Mouse (Mus musculus) heart, postnatal 25 days (tissue): ENCODE data around the gene Cyth3. TPM values are rescaled to one million over a fixed set of nuclear protein-coding genes. Genes with fewer than 3 reads are reported as not detected.

Experiments used
- DNase-seq: peaks from one replicate; pipeline ENCODE4 v3.0.0; 2022; ENCODE audit warnings: low spot score
- intact Hi-C: fragments of 180-260 bp; cut with DNase I; formaldehyde crosslinking; loops from one replicate; pipeline ENCODE4 v1.15.1; 2025
- total RNA-seq, 2 experiments: library from RNA; stranded (reverse); gene quantifications; 2 replicates each; pipeline ENCODE4 v1.2.3; 2021

Gene Cyth3
- 10 to 100 TPM; 43.8 to 44.9 TPM for total RNA-seq

DNA sequence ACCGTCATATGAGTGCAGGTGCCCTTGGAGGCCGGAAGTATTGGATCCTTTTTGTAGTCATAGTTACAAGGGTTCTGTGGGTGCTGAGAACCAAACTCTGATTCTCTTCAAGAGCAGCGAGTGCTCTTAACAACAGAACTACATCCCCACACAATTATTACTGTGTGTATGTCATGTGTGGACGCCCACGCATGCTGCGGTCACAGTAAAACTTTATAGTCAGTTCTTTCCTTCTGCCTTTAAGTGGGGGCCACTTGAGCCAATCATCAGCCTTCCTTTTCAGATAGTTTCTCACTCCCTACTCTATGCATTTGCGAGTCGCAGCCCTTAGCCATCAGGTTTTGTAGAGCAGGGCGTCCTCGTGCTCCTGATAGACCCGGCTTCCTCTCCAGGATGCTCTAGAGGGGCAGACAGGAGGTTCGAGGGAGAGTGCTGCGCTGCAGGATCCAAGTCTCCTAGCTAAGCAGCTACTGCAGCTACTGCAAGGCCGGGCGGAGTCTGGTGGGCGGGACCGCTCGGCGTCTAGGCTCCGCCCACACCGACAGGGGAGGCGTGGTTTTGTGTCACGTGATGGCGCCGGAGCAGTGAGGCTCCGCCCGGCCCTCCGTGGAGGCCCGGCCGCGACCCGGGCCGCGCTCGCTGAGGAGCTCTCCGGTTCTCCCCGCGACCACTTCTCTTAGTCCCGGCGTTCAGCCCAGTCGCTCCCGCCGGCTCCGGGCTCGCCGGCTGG lies at the start of gene Cyth3:
Gene Cyth3, plus strand, starts transcription at position 555 of the 730 bp plus-strand sequence.
- intact Hi-C loops: loop anchor here (2.0 to 5.0 kb wide), 4 partner anchors 15 to 85 kb away; no protein-coding TSS in a partner anchor
- DNase-seq: peak; percentile 93

DNA sequence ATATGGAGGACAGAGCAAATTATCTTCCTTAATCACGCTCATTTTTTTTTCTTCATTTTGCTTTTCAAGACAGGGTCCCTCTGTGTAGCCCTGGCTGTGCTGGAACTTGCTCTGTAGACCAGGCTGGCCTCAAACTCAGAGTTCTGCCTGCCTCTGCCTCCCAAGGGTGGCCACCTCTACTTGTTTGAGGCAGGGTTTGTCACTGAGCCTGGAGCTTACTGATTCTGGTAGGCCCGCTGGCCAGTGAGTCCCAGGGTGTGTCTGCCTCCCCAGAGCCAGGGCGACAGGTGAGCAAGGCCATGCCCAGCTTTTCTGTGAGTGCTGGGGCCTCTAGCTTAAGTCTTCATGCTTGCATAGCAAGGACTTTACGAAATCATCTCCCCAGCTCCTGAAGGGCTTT lies 49.2 kb upstream of the Cyth3 start:
- no peak for DNase-seq
- intact Hi-C loops: loop anchor here (5.0 kb wide), 1 partner anchor 49 kb away; the partner anchor contains the start of gene Cyth3

DNA sequence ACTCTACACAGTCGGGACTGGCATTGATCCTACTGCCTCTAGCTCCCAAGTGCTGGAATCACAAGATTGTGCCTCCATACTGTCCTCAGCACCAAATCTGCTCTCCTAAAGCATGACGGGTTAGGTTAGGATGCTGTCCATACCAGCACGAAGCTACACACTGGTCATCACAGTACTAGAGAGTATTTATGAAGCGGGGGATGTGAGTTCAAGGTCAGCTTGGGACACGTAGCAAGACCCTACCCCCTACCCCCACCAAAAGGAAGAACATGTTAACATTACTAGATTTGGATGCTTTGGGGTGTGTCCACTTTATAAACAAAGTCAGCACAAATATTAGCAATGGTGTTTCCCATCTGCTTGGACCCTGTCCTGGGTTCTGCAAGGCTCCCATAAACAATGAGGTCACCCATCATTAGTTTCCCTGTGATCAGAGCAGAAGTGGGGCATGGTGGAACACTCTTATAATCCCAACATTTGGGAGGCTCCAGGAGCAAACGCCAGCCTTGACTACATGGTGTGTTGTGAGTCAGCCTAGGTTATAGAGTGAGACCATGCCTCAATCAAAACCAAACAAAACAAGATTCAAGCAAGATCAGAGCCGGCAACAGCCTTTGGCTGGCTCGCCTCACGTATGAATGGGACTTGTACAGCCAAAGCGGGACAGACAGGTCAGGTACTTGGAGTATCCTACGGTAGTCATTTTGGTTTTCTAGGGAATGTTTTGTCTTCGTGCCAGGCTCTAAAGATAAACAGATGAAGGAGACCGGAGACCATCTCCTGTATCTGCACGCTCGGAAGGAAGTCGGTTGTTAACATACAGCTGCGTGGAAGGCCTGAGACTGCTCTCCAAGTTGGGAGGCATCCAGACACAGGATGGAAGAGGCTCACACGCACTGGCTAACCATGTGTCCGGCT lies 47.7 kb upstream of the Cyth3 start:
- no peak for DNase-seq
- intact Hi-C loops: loop anchor here (5.0 kb wide), 1 partner anchor 48 kb away; the partner anchor contains the start of gene Cyth3

DNA sequence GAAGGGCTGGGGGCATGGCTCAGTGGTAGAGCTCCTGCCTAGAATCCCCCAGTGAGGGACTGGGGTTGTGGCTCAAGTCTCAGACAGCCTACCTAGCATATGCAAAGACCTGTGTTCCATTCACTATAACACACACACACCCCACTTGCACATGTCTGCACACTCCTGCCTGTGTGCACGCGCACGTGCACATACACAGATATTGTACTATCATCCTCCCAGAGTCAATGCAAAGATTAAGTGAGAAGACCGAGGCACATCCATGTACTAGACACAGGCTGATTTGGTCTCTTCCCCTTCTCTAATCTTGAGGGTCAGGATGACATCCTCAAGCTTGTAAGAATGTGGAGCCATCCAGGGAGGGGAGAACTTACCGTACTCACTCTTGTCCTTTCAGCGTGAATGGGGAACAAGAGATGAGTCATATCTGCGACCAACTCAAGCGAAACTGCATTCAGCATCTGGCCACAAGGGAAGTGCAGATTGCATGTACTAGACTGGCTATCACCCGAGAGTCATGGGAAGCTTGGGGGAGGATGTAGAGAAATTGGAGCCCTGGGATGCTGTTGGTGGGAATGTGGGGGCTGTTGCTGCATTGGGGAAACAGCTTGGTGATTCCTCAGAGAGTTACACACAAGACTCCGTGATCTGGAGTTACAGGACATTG lies 42.6 kb upstream of the Cyth3 start:
- intact Hi-C loops: no loop called here
- peak; percentile 33 for DNase-seq

DNA sequence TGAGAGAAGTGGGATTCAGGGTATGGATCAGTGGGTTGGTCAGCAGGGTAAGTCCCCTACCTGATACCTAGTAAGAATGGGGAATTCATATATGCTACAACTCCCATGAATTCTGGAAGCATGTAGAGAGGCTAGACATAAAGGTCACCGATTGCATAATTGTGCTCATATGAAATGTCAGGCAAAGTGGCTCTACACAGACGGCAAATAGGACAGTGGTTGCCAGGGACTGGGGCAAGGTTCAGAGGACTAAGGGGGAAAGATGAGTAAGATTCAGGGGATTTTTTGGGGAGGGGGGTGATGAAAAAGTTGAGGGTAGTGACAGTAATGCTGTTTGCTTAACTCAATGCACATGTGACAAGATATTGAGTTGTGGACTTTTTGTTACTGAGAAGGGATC lies 41.3 kb upstream of the Cyth3 start:
- DNase-seq: no peak
- intact Hi-C loops: no loop called here

DNA sequence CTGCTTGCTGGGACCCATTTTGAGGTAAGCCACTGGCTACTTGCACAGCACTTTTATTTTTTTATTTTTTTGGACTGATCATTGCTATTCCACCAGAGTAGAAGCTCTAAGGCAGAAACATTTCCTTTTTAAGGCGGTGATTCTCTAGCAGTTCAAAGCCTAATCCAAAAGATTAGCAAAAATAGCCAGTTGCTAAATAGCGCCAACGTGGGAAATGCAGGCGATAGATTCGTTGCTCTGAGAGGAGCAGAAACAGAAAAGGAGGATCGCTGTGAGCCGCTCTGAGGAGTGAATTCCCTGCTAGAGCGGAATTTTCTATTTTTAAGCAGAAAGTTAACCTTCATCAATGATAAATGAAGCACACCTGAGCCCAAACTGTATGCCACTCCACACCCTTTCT lies 40.4 kb upstream of the Cyth3 start:
- DNase-seq: no peak

DNA sequence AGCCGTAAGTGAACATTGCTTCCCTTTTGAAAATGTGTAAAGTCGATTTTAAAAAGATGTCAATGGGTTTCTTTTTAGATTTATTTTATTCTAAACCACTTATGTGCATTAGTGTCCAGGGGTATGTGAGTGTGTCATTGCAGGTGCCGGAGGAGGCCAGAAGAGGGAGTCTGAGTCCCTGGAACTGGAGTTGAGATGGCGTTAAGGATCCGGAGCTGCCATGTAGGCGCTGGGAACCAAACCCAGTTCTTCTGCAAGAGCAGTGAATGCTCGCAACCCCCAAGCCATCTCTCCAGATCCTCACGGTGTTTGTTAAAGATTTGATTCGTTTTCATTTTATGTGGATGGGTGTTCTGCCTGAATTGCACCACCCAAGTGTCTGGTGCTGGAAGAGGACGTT lies 39.2 kb upstream of the Cyth3 start:
- no peak for DNase-seq
- intact Hi-C loops: no loop called here

More for the DNA sequence above, 40.4 kb upstream of the Cyth3 start:
- intact Hi-C loops: no loop called here

DNA sequence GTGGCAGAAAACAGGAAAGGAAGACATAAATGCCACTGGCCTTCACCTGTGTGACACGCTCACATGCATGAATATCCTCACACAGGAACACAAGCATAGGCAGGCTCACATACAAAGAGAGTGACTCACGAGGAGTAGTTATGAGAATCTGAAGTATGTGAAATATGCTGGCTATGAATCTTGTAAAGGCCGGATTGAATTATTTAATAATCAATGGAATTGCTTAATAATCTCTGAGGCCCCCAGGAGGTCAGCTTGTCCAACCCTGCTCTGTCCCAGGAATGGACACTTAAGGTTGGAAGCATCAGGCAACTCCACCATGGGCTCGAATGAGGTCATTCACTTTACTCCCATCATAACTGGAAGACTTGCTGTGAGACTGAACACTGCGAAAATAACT lies 37.3 kb upstream of the Cyth3 start:
- intact Hi-C loops: no loop called here
- no peak for DNase-seq

DNA sequence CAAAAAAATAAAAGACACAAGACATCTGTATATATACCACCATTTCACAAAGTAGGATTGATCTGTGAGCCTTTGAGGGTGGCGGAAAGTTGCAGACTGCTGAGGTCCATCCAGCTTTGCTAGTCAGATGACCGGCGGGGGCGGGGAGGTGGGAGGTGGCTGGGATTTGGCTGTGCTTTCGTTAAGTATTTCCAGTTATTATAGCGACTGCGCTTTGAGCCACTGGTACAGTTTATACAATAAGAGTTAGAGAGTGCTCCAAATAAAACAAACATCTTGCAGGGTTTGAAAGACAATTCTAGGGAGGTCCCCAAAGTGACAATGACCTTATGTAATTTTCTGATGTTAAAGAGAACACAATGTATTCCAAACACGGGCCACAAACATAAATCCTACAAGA lies 35.9 kb upstream of the Cyth3 start:
- DNase-seq: no peak
- intact Hi-C loops: no loop called here

DNA sequence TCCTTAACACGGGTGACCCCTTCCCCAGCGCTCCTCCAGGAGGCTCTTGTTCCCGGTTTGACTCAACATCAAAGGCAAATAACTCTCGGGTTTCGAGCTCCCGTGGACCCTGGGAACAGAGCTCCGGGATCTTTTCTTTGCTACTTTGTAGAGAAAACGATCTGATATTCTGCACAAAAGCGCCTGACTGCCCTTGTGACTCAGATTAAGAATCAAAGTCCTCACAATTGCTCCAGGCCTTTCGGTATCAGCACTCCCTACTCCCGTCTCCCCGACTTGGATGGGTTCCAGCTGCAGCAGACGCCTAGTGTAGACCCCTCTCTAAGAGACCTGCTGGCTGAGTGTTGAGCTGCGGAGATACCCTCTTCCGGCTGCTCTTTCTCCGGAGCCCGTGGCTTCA lies 33.1 kb upstream of the Cyth3 start:
- intact Hi-C loops: no loop called here
- DNase-seq: no peak

DNA sequence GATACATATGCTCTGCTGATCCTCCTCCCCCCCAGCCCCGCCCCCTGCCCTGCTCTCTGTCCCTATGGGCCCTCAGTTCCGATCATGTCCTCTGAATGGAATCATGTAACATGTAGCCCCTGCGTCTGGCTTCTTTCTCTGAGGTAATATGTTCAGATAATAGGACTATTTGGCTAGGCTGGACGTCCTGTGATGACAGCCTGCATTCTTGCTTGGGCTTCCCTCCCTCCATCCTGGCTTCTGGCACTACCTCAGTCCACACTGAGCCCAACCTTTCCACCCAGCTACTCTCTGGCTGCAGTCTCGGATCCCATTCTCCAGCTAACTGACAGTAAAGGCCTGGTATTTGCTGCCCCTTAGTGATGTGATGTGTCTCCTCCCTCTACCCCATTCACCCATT lies 29.3 kb upstream of the Cyth3 start:
- no peak for DNase-seq
- intact Hi-C loops: no loop called here

DNA sequence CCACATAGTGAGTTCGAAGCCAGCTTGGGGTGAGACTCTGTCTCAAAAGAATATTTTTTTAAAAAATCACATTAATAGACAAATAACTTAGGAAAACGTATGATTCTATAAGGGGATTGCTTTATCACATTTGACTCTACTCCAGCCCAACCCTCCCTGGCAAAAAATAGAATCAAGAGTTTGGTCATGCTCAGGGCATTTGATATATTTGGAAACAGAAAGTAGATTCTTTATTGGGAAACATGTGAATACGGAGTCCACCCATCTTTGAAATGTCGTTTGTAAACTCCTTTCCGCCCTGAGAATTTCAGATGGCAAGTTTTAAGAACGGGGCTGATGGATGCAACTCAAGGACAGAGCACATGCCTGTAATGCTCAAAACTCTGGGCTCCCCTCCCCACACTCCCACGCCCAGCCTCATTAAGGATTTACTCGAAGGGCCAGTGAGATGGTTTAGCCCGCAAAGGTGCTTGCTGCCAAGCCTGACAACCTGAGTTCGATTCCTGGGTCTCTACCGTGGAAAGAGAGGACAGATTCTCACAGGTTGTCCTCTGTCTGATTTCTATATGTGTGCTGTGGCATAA lies 28.6 kb upstream of the Cyth3 start:
- no peak for DNase-seq
- intact Hi-C loops: no loop called here

DNA sequence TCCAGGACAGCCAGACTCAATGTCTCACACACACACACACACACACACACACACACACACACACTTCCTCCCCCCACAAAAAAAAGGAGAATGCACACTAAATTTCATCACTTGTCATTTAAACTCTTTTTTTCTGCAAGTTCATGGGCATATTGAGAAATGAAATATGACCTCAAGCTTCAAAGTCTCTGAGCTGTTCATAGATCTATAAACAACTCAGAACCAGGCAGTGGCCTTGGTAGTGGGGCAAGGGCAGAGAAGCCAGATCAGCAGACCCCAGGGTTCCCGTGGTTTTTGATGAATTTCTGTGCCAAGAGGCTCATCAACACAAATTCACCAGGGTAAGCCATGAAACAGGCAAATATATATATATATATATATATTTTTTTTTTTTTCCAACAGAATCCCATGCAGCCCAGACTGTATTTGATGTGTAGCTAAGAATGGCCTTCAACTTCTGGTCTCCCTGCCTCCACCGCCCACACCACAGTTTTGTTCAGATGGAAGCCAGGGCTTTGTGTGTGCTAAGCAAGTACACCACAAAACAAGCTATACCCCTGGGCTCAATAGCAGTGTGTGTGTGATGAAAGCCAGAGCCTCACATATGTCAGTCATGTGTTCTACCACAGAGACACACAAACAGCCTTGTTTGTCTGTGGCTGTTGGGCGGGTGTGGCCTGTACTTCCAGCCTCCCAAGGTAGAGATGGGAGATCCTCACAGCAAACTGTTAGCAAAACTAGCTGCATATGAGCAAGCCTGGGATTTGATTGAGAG lies 27.8 kb upstream of the Cyth3 start:
- intact Hi-C loops: no loop called here
- no peak for DNase-seq

DNA sequence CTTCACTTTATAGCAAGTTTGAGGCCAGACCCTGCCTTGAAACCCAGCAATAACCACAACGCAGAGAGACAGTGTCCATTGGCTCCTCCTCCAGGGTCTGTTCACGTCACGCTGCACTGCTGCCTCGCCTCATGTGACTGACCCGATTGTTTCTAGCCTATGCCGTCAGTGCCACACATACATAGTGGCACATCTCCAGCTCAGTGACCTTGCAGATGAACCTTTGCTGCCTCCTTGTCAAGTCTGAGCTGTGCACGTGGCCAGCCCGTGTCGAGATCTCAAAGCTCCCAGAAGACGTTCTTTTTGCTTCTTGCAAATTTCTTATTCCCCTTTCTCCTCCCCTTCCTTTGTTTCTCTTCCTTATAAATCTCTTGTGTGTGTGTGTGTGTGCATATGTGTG lies 20.2 kb upstream of the Cyth3 start:
- DNase-seq: no peak
- intact Hi-C loops: no loop called here

DNA sequence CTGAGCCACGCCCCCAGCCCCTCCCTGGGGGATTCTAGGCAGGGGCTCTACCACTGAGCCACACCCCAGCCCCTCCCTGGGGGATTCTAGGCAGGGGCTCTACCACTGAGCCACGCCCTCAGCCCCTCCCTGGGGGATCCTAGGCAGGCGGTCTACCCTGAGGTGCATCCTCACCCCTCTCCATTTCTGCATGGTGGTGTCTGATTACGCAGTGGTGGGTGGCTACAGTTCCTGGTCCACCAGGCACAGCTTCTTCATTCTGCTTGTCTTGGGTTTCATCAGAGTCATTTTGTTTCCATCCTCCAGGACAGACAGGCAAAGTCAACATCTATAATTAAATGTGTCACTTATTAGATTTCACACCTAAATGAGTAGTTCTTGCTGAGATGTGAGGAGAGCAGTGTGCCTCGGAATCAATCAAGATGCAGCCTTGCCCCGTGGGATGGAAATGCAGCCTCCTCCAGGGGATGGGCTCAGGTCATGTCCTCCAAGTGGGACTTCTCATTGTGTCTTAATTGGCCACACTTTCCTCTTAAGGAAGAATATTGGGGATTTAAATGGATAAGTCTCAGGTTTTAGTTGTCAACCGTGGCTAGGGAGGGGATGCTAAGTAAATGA lies 18.0 kb upstream of the Cyth3 start:
- intact Hi-C loops: no loop called here
- DNase-seq: no peak

DNA sequence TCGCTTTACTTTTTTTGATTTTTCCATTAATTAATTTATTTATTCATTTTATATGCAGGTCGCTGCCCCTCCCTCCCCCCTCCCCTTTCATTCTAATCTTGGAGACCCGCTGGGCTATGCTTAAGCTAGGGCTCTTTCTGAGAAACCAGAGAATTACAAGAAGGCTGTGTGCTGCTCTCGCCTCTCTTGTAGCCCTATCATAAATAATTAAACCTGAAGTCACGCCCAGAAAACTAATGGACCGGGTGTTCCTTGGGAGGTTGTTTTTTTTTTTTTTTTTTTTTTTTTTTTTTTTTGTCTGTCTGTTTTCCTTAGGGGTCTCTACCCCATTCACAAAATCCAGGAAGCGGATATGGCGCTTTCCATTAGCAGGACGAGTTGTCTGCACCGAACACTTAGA lies 15.5 kb upstream of the Cyth3 start:
- DNase-seq: no peak
- intact Hi-C loops: no loop called here

DNA sequence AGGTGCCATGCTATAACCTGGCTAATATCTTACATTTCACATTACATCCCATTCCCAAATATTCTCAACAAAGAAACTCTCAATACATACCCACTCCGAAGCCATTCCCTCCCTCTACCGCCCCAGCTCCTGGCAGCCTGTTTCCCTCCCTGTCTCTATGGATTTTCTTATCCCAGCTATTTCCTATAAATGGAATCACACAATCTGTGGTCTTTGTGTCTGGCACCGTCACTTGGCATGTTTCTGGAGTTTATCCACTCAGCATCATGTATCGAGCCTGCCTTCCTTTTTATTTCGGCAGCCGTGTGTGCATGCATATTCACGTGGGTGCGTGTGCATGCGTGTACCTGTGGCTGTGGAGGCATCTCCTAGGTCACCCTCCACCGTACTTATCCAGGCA lies 14.1 kb upstream of the Cyth3 start:
- DNase-seq: no peak

DNA sequence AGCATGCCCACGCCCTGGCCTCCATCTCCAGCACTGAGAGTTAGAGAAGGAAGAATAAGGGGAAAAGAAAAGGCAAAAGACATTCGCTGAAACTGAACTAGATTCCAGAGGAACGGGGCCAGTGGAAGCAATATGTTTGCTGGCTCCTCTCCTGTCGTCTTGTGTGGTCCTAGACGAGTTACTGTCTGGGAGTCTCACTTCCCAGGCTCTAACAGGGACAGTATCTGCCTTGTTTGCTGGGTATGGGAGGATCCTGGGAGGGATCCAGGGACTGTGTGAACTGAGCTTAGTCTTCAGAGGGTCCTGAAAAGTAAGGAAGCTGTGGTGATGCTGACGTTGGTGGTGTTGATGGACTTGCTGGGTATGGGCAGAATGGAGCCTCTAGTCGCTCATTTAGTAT lies 10.3 kb upstream of the Cyth3 start:
- no peak for DNase-seq

More for the DNA sequence above, 14.1 kb upstream of the Cyth3 start:
- intact Hi-C loops: no loop called here

DNA sequence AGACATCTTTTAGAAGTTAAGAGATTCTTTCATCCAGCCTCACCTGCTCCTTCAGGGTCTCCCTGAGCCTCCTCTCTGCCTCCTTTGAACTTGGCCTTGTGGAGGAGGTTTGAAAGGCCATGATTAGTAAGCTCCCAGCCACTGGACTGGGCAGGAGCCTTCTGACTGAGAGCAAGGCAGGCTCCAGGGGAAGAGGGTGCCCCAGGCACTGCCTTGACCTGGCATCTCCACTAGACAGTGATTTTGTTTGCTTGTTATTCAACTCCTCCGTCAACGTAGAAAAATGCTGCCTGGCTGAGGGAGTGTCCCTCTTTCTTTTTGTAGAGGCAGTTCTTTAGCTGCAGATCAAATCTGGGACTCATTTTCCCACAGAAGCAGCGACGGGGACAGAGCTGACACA lies 9.0 kb upstream of the Cyth3 start:
- DNase-seq: no peak

More for the DNA sequence above, 10.3 kb upstream of the Cyth3 start:
- intact Hi-C loops: no loop called here

More for the DNA sequence above, 9.0 kb upstream of the Cyth3 start:
- intact Hi-C loops: no loop called here
